Mouse (Mus musculus) limb, embryonic 13.5 days (tissue): ENCODE measurements around the gene Haghl. TPM values are rescaled to one million over a fixed set of nuclear protein-coding genes. Genes with fewer than 3 reads are reported as not detected.
"Not testable (repeated sequence)": the region's sequence is repeated elsewhere in the genome, so short reads cannot be mapped to it uniquely, and the experiment has no call there.

ENCODE experiments used
- ATAC-seq: fragments of 200-750 bp; cut with Nextera tagmentation; 2 replicates; pipeline ENCODE4 v1.8.0; 2017; ENCODE audit warnings: low read depth, moderate number of reproducible peaks, moderate TSS enrichment; ENCODE audit not compliant: low FRiP score
- H3K27ac ChIP-seq: fragments of 300-500 bp; sonication (generic); 2 replicates; pipeline ENCODE4 v1.5.1; 2015; ENCODE audit warnings: inconsistent platforms, mild to moderate bottlenecking, moderate library complexity
- H3K27me3 ChIP-seq: fragments of 300-500 bp; sonication (generic); 2 replicates; pipeline ENCODE4 v1.6.1; 2015; ENCODE audit warnings: mild to moderate bottlenecking, inconsistent platforms
- H3K36me3 ChIP-seq: fragments of 300-500 bp; sonication (generic); 2 replicates; pipeline ENCODE4 v1.6.1; 2015; ENCODE audit warnings: inconsistent platforms, mild to moderate bottlenecking, moderate library complexity
- H3K4me1 ChIP-seq: fragments of 300-500 bp; sonication (generic); 2 replicates; pipeline ENCODE4 v1.6.1; 2015; ENCODE audit warnings: inconsistent platforms
- H3K4me2 ChIP-seq: fragments of 300-500 bp; sonication (generic); replicated peaks from 2 replicates; pipeline ENCODE4 v1.6.1; 2015; ENCODE audit warnings: inconsistent platforms, mild to moderate bottlenecking, moderate library complexity
- H3K4me3 ChIP-seq: fragments of 300-500 bp; sonication (generic); 2 replicates; pipeline ENCODE4 v1.5.1; 2015; ENCODE audit warnings: moderate library complexity, mild to moderate bottlenecking, inconsistent platforms
- H3K9ac ChIP-seq: fragments of 300-500 bp; sonication (generic); 2 replicates; pipeline ENCODE4 v1.6.1; 2015; ENCODE audit warnings: mild to moderate bottlenecking, inconsistent platforms
- H3K9me3 ChIP-seq: fragments of 300-500 bp; sonication (generic); 2 replicates; pipeline ENCODE4 v1.6.1; 2016; ENCODE audit warnings: inconsistent platforms
- WGBS: fragments of 180-500 bp; shearing (Covaris S2); methylation state at CpG from one replicate; pipeline ENCODE4 v1.1.7; 2015; 5-methylcytosine and 5-hydroxymethylcytosine counted together
- microRNA-seq: library from miRNA; unstranded; fragments of <30 nt; microRNA quantifications from one replicate; pipeline ENCODE4, GENCODE M21; 2016
- polyA plus RNA-seq: library from polyadenylated mRNA; unstranded; fragments of >200 nt; fragmentation: Nextera tagmentation; extraction: Ambion mirVana; gene quantifications from 2 replicates; pipeline ENCODE4 v1.2.1, GENCODE M21; 2015

The Haghl gene
- polyA plus RNA-seq, 1 experiment from 2014 or later = 85.1 TPM

GRCm38 (mm10) chr17:25751446-25751845 lies 34.0 kb downstream of the Haghl start:
- 48% methylated on average over 5 of the region's 5 CpGs for WGBS
- H3K4me2 ChIP-seq = no peak overlapping the region
- H3K4me3 ChIP-seq = no peak overlapping the region
- no peaks in the 10 kb centered on the region for H3K27me3 ChIP-seq
- ATAC-seq = no peak
- H3K36me3 ChIP-seq = no peaks in the 10 kb centered on the region
- H3K27ac ChIP-seq = no peak overlapping the region
- H3K9ac ChIP-seq = 0 out of 2 replicates have a peak overlapping the region, but pooled peaks have one; percentile 19
- no peaks in the 10 kb centered on the region for H3K9me3 ChIP-seq
- H3K4me1 ChIP-seq = peaks cover 6% of the 10 kb centered on the region; the same call in 1 of the 2 replicates

DNA sequence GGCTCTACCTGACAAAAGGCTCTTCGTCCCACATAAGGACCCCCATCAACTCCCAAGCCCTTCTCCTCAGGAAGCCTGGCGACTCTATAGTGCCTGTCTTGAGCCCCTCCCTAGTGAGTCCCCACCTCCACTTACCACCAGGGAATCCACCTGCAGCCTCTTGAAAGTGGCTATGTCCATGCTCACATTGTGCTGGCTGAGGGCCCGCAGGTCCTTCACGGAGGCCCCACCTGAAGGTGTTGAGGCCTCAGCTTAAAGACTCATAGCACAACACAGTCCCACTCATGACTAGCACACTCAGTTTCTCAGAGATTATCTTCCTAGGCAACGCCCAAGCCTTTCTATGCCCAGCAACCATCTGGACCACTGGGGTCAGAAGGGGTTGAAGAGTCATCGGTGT lies 36.2 kb downstream of the Haghl start:
- Histone ChIP-seq H3K4me2 (no peak overlapping the region), H3K9ac (no peak overlapping the region), H3K4me3 (no peak overlapping the region), H3K4me1 (peaks cover 6% of the 10 kb centered on the region; the same call in 1 of the 2 replicates), H3K27me3 (no peaks in the 10 kb centered on the region), H3K9me3 (no peaks in the 10 kb centered on the region), H3K27ac (no peak overlapping the region), H3K36me3 (no peaks in the 10 kb centered on the region)
- 79% methylated on average over 6 of the region's 6 CpGs for WGBS
- no peak for ATAC-seq

- WGBS = 94% methylated on average over 4 of the region's 4 CpGs
These were observed 37.2 kb downstream of the Haghl start for GRCm38 (mm10) chr17:25748238-25748637.

DNA sequence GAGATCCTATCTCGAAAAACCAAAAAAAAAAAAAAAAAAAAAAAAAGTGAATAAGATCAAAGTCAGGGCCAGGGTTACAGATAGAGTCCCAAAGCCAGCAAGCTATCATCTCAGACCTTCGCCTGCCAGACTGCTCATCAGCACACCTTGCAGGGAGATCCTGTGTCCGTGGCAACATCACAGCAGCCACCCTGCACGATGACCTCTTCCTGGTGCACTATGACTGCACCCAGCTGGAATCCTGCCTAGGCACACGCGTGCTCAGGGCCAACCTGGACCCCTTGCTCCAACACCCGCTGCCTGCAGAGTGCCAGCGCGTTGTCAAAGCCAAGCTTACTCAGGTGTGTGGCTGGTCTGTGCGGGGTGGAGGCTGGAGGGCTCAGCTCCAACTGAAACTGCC lies 41.2 kb downstream of the Haghl start:
- H3K36me3 ChIP-seq = no peaks in the 10 kb centered on the region

More at GRCm38 (mm10) chr17:25748238-25748637, 37.2 kb downstream of the Haghl start:
- no peaks in the 10 kb centered on the region for H3K27me3 ChIP-seq
- H3K4me3 ChIP-seq = no peak overlapping the region
- H3K27ac ChIP-seq = no peak overlapping the region
- ATAC-seq = no peak
- peaks cover 6% of the 10 kb centered on the region; the same call in 1 of the 2 replicates for H3K4me1 ChIP-seq
- no peak overlapping the region for H3K9ac ChIP-seq
- H3K36me3 ChIP-seq = no peaks in the 10 kb centered on the region
- no peaks in the 10 kb centered on the region for H3K9me3 ChIP-seq
- no peak overlapping the region for H3K4me2 ChIP-seq

GRCm38 (mm10) chr17:25743831-25744230 lies 41.6 kb downstream of the Haghl start:
- H3K9ac ChIP-seq = no peak overlapping the region
- H3K27me3 ChIP-seq = no peaks in the 10 kb centered on the region
- no peaks in the 10 kb centered on the region for H3K4me1 ChIP-seq
- 93% methylated on average over 9 of the region's 9 CpGs for WGBS
- no peaks in the 10 kb centered on the region for H3K36me3 ChIP-seq
- H3K9me3 ChIP-seq = no peaks in the 10 kb centered on the region
- no peak overlapping the region for H3K4me2 ChIP-seq
- no peak for ATAC-seq
- H3K4me3 ChIP-seq = no peak overlapping the region
- H3K27ac ChIP-seq = no peak overlapping the region

More for the DNA sequence above, 41.2 kb downstream of the Haghl start:
- Histone ChIP-seq H3K9me3 (no peaks in the 10 kb centered on the region), H3K4me2 (no peak overlapping the region), H3K27me3 (no peaks in the 10 kb centered on the region), H3K4me3 (no peak overlapping the region), H3K27ac (no peak overlapping the region), H3K9ac (no peak overlapping the region), H3K4me1 (no peaks in the 10 kb centered on the region)
- ATAC-seq = no peak
- WGBS = 77% methylated on average over 10 of the region's 10 CpGs

DNA sequence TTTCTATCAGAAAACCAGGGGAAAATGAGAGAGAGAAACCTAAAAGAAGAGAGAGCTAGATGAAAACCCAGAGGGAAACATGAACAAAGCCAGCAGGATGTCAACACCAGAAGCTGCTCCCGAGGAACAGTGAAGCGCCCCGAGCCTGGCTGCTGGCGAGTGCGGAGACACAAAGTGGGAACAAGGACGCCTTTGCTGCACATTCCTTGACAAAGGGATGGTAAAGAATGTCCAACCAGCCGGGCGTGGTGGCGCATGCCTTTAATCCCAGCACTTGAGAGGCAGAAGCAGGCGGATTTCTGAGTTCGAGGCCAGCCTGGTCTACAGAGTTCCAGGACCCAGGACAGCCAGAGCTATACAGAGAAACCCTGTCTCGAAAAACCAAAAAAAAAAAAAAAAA lies 44.0 kb downstream of the Haghl start:
- not testable (repeated sequence) for H3K9ac ChIP-seq, H3K4me2 ChIP-seq, H3K36me3 ChIP-seq, ATAC-seq, H3K4me1 ChIP-seq, H3K27ac ChIP-seq, H3K9me3 ChIP-seq, H3K27me3 ChIP-seq, H3K4me3 ChIP-seq
- 71% methylated on average over 12 of the region's 12 CpGs for WGBS

GRCm38 (mm10) chr17:25738861-25739260 lies 46.6 kb downstream of the Haghl start:
- 76% methylated on average over 7 of the region's 7 CpGs for WGBS
- Histone ChIP-seq H3K4me2 (no peak overlapping the region), H3K27me3 (no peaks in the 10 kb centered on the region), H3K9ac (no peak overlapping the region), H3K4me1 (no peaks in the 10 kb centered on the region), H3K9me3 (no peaks in the 10 kb centered on the region), H3K4me3 (no peak overlapping the region), H3K36me3 (no peaks in the 10 kb centered on the region), H3K27ac (no peak overlapping the region)
- no peak for ATAC-seq

DNA sequence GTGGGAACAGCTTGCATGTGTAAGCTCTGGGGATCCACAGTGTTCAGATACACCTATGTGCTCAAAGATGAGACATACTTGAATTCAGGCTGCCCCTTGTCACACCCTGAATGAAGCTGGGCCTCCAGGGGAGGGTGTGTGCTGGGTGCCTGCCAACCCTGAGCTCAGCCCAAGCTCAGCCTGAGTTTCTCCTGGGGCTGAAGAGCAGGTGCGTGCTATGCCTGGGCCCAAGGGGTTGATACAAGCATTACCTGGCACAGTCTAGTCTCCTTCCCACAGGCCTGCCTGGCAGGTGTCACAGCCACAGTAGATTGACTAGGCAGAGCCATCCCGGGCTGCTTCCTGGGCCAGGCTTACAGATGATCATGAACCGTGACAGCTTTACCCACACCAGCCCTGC lies 49.7 kb downstream of the Haghl start, which contains the start of gene Mslnl:
Gene Mslnl, plus strand, starts transcription at position 298 of the 400 bp plus-strand sequence.
- WGBS = 79% methylated on average over 3 of the region's 3 CpGs
- 0 out of 2 replicates have a peak within 1 kb of the TSS, but pooled peaks have one; percentile 19 for H3K9ac ChIP-seq
- H3K27ac ChIP-seq = no peak within 1 kb of the TSS
- H3K4me1 ChIP-seq = no peaks in the 10 kb centered on the region
- no peak within 1 kb of the TSS for H3K4me2 ChIP-seq
- ATAC-seq = no peak
- H3K4me3 ChIP-seq = no peak within 1 kb of the TSS
- no peaks in the 10 kb centered on the region for H3K27me3 ChIP-seq
- H3K36me3 ChIP-seq = peaks cover 8% of the 10 kb centered on the region
- no peaks in the 10 kb centered on the region for H3K9me3 ChIP-seq

- Histone ChIP-seq H3K27me3 (no peaks in the 10 kb centered on the region), H3K4me3 (no peak overlapping the region), H3K4me1 (no peaks in the 10 kb centered on the region), H3K9me3 (no peaks in the 10 kb centered on the region), H3K36me3 (peaks cover 13% of the 10 kb centered on the region), H3K27ac (no peak overlapping the region), H3K9ac (0 out of 2 replicates have a peak overlapping the region, but pooled peaks have one; percentile 19), H3K4me2 (no peak overlapping the region)
- ATAC-seq = no peak
- 82% methylated on average over 5 of the region's 5 CpGs for WGBS
These were observed 50.2 kb downstream of the Haghl start for GRCm38 (mm10) chr17:25735246-25735645.

DNA sequence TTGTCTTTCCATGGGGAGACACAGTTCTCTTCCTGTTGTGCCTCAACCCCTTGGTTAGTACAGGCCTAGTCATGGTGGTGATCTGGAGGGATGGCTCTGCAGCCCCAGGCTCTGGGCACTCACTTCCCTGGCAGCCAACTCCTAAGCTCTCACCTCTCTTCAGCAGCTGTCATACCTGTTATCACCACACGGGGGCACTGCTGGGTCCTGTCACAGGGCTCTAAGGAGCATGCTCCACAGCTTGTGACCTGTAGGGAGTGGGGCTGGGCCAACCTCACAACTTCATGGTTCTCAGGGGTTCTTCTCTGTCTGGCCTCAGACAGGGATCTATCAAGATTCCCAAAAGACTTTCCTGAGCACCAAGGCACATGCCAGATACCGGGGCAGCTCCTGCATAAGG lies 53.4 kb downstream of the Haghl start:
- Histone ChIP-seq H3K4me1 (peaks cover 13% of the 10 kb centered on the region), H3K9ac (no peak overlapping the region), H3K27ac (no peak overlapping the region), H3K4me2 (no peak overlapping the region), H3K27me3 (no peaks in the 10 kb centered on the region), H3K9me3 (no peaks in the 10 kb centered on the region), H3K36me3 (peaks cover 27% of the 10 kb centered on the region), H3K4me3 (no peak overlapping the region)
- 14% methylated on average over 2 of the region's 2 CpGs for WGBS
- no peak for ATAC-seq

Small RNA genes within 50 kb of the gene (microRNA-seq; reads per million reads assigned to microRNA genes)
- gene Gm25083 (not detected), gene Mir3082 (0.52 reads per million), gene Mir6966 (not detected)

Other genes with a start within 250 kb of the Haghl start
- 15.0 and 16.5 TPM in 2 replicates for gene Sox8, start 215.0 kb downstream of the Haghl start, polyA plus RNA-seq
- 31.2 and 33.2 TPM in 2 replicates for gene Lmf1, start 206.6 kb downstream of the Haghl start, polyA plus RNA-seq
- gene Gng13, start 68.5 kb downstream of the Haghl start, polyA plus RNA-seq = 1.7 and 2.6 TPM in 2 replicates
- 32.2 and 34.8 TPM in 2 replicates for gene Chtf18, start 58.3 kb downstream of the Haghl start, polyA plus RNA-seq
- 25.8 and 27.0 TPM in 2 replicates for gene Rpusd1, start 58.0 kb downstream of the Haghl start, polyA plus RNA-seq
- gene Mslnl, start 49.6 kb downstream of the Haghl start, polyA plus RNA-seq = not detected in 2 replicates
- gene Msln, start 31.3 kb downstream of the Haghl start, polyA plus RNA-seq = not detected in 2 replicates
- 25.5 and 25.7 TPM in 2 replicates for gene Narfl, start 11.9 kb downstream of the Haghl start, polyA plus RNA-seq
- 0.27 and 0.31 TPM in 2 replicates for gene Ccdc78, start 907 bp upstream of the Haghl start, polyA plus RNA-seq
- gene Fam173a, start 7.2 kb upstream of the Haghl start, polyA plus RNA-seq = 65.5 and 73.1 TPM in 2 replicates
- 2.2 TPM in 1 of 2 replicates, not detected in the other for gene AC134908.4, start 10.0 kb upstream of the Haghl start, polyA plus RNA-seq
- 50.7 and 52.5 TPM in 2 replicates for gene Metrn, start 11.5 kb upstream of the Haghl start, polyA plus RNA-seq
- gene Fbxl16, start 23.4 kb upstream of the Haghl start, polyA plus RNA-seq = 2.2 and 2.8 TPM in 2 replicates
- gene Wdr24, start 38.0 kb upstream of the Haghl start, polyA plus RNA-seq = 25.2 and 27.7 TPM in 2 replicates
- gene Jmjd8, start 43.2 kb upstream of the Haghl start, polyA plus RNA-seq = 57.9 and 60.7 TPM in 2 replicates
- 359 and 366 TPM in 2 replicates for gene Stub1, start 47.7 kb upstream of the Haghl start, polyA plus RNA-seq
- gene Rhbdl1, start 51.6 kb upstream of the Haghl start, polyA plus RNA-seq = 1.4 and 1.6 TPM in 2 replicates
- gene Gm20683, start 56.1 kb upstream of the Haghl start, polyA plus RNA-seq = 1.5 and 1.9 TPM in 2 replicates
- 25.7 and 26.8 TPM in 2 replicates for gene Rhot2, start 59.2 kb upstream of the Haghl start, polyA plus RNA-seq
- gene Wdr90, start 75.8 kb upstream of the Haghl start, polyA plus RNA-seq = 24.9 and 26.2 TPM in 2 replicates
- 9.8 and 12.2 TPM in 2 replicates for gene Mcrip2, start 83.1 kb upstream of the Haghl start, polyA plus RNA-seq
- 56.1 and 56.2 TPM in 2 replicates for gene Mettl26, start 89.4 kb upstream of the Haghl start, polyA plus RNA-seq
- gene Wfikkn1, start 95.2 kb upstream of the Haghl start, polyA plus RNA-seq = 0.41 and 0.57 TPM in 2 replicates
- 33.4 and 37.6 TPM in 2 replicates for gene Rab40c, start 134.1 kb upstream of the Haghl start, polyA plus RNA-seq
- 50.2 and 50.5 TPM in 2 replicates for gene Pigq, start 159.3 kb upstream of the Haghl start, polyA plus RNA-seq
- gene Nhlrc4, start 159.3 kb upstream of the Haghl start, polyA plus RNA-seq = not detected in 2 replicates
- 0.19 and 0.31 TPM in 2 replicates for gene A930017K11Rik, start 166.9 kb upstream of the Haghl start, polyA plus RNA-seq
- gene Capn15, start 200.1 kb upstream of the Haghl start, polyA plus RNA-seq = 24.8 and 25.4 TPM in 2 replicates